Mouse (Mus musculus) lung, postnatal 25 days (tissue): ENCODE data around the gene Marveld3.

Experiments used
- DNase-seq: peaks from one replicate; pipeline ENCODE4 v3.0.0; 2022; ENCODE audit warnings: low spot score

The Marveld3 gene

GRCm38 (mm10) chr8:109961693-109962367 lies at the start of gene Marveld3:
Marveld3 (minus strand) TSS chr8:109962203.
- DNase-seq, result peak; percentile 83

DNA sequence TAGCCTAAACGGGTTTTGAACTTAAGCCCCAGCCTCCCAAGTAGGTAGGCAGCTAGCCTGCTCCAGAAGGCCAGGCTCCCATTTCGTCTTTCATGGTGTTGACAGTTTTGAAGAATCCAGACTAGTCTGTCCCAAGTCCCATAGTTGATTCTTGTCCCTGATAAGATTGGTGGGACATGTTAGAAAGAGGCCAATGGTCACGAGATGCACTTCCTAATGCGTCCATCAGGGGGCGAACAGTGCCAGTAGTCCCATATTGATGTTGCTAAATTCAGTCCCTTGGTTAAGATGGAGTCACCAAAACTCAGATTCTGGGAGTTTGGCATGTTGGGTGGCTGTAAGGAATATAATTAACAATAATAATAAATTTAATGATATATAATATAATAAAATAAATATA lies 48.9 kb upstream of the Marveld3 start:
- peak; percentile 54 for DNase-seq

- DNase-seq, result no peak
Observed at GRCm38 (mm10) chr8:110008995-110009446, 47.0 kb upstream of the Marveld3 start.

- no peak for DNase-seq
Observed at GRCm38 (mm10) chr8:110008228-110008994, 46.4 kb upstream of the Marveld3 start.

- no peak for DNase-seq
Observed at GRCm38 (mm10) chr8:110006312-110007023, 44.5 kb upstream of the Marveld3 start.

DNA sequence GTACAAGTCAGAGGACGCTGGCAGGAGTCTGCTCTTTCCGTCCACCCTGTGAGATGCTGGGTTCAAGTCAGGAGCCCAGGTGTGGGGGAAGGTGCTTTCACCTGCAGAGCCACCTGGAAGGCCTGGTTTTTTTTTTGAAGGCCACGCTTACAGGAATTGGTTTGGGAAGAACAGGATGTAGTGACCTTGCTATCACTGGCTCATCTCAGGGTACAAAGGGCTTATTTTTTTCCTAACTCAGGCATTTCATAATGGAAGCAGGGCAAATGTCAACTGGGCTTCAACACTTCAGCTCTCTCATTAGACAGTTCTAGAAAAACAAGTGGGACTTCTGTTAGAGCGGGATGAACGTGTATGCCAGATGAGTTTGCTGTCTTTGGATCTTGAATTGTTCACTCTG lies 42.3 kb upstream of the Marveld3 start:
- no peak for DNase-seq

DNA sequence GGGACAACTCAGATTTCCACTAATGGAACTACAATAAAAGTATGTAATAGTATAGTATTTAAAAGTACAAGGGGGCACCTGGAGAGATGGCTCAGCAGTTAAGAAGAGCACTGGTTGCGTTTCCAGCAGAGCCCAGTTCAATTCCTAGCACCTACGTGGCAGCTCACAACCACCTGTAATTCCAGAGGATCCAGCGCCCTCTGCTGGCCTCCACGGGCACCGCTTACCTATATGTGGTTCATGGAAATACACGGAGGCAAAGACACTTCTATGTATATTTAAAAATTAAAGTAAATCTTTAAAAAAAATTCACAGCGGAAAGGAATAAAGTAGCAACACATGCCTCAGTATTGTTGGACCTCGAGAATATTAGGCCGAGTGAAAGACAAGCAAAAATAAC lies 41.0 kb upstream of the Marveld3 start:
- peak; percentile 10 for DNase-seq

GRCm38 (mm10) chr8:109999974-110000373 lies 38.0 kb upstream of the Marveld3 start:
- DNase-seq, result no peak

DNA sequence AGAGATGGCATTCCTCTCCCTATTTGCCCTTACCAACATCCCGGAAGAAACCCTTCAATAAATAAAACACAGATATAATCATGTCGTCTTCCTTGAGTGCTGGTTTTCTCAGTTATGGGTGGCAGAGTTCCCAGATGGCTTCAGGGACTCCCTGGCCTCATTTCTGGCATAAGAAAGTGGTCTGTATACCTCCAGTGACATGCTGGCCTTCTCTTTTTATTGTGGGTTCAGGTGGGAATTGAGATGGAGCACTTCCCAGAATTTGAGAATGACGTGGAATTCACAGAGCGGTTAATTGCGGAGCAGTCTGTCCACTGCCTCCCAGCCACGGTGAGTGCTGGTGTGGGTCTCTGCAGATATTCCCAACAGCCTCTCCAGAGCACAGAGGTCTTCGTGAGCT lies 36.1 kb upstream of the Marveld3 start:
- no peak for DNase-seq

DNA sequence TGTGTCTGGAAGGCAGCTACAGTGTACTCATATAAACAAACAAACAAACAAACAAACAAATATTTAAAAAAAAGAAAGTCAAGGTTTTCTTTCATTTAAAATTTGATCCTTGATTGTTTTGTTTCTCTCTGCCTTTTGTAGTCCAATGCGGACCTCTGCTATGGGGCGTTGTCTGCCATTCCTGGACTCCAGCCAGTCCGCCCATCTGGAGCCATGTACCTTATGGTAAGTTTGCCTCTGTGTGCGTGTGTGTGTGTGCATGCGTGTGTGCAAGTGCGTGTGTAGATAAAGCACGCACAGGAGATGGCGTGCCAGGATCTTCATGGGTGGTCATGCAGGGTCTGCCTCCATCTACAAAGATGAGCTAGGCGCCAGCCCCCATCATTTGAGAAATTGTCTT lies 35.4 kb upstream of the Marveld3 start:
- DNase-seq, result no peak

GRCm38 (mm10) chr8:109992951-109993350 lies 30.9 kb upstream of the Marveld3 start:
- no peak for DNase-seq

GRCm38 (mm10) chr8:109992166-109992565 lies 30.2 kb upstream of the Marveld3 start:
- no peak for DNase-seq

DNA sequence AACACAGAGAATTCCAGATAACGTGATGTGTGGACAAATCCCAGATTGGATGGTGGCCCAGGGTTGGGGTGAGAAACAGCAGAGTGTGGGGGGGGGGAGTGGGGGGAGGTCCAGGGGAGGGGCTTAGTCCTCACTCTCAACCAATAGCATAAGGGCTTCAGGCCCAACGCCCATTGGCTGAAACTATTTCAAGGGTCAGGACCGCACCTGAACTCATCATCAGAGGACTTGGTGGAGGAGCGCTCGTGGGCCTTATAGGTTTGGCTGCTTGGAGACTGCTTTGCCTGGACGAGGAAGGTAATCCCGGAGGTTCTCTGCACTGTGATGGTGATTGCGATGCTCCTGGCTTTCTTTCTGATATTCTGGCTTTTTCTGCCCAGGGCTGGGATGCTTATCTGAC lies 28.2 kb upstream of the Marveld3 start, which contains the start of gene Tat:
Gene Tat, plus strand, starts transcription at position 214 of the 400 bp plus-strand sequence.
- no peak for DNase-seq

DNA sequence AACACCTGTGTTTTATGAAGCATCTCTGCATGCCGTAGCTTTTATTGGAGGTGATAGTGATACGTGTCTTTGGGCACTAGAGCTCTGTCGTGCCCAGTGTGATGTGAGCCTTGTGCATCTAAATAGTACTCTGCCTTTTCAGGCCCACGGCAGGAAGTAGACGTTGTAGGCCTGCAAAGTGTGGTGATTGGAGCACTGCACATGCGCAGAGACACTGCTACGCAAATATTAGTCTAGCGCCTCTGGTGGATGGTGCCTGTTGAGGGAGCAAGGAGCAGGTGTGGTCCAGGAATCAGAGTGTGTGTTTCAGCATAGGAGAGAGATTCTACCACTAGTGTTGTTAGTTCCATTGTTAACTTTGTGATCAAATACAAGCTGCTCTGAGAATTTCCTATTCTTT lies 27.1 kb upstream of the Marveld3 start:
- no peak for DNase-seq

- DNase-seq, result peak; percentile 31
Observed at GRCm38 (mm10) chr8:109987776-109988175, 25.8 kb upstream of the Marveld3 start.

DNA sequence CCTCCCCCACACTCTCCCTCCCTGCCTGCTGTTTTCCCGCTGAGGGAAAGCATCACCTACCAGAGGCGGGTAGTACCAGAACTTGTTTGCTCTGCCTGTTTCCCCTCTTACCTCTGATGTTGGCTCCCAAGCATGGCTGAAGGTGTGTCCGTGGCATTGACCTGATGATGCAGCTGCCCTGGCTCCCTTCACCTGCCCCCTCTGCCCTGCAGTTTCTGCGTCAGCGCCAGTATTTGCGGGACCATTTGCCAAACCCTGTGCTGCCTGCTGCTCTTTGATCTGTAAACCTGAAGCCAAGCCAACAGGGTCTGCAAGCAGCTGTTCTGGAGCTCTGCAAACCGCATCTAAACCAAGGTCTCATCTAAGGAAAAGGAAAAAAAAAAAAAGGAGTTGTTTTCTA lies 24.4 kb upstream of the Marveld3 start:
- DNase-seq, result no peak

GRCm38 (mm10) chr8:109983944-109984343 lies 21.9 kb upstream of the Marveld3 start:
- peak; percentile 24 for DNase-seq

GRCm38 (mm10) chr8:109982386-109983105 lies 20.5 kb upstream of the Marveld3 start:
- DNase-seq, result no peak

GRCm38 (mm10) chr8:109979339-109979738 lies 17.3 kb upstream of the Marveld3 start:
- DNase-seq, result no peak

DNA sequence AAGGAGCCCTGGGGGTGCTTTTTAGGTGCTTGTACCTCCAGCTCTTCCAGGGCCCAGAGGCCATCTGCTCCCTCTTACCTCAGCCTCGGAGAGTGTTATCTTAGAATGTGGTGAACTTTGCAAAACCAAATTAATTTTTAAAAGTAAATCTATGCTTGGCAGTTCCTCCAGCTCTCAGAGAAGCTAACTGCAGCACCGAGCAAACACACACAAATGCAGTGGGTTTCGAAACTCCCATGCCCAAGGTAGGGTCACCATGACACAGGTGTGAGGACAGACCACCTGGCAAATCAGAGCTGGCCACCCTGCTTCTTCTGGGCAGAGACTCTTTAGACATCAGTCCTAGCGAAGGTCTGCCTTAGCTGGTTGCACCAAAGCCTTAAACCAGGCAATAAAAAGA lies 10.9 kb upstream of the Marveld3 start:
- no peak for DNase-seq

DNA sequence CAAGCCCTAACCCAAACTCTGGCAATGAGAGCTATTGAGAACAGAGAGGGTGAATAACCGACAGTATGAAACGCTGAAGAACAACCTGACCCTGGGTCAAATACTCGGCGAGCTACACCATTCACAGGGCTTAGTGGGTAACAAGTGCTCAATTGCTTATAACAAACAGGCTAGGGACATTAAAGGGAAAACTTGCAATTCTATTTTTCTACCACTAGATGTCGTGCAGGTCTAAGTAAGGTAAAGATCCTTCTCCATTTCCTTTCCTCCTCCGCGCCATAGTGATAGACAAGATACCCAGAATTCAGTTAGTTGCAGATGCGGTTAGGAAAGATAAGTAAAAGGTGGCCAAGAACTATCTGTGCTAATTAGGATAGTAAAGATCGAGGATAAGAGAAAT lies 8.3 kb upstream of the Marveld3 start:
- DNase-seq, result peak; percentile 33

- DNase-seq, result no peak
Observed at GRCm38 (mm10) chr8:109968837-109969236, 6.8 kb upstream of the Marveld3 start.
